Mouse (Mus musculus): ENCODE measurements around the gene Lhx5.

Gene Lhx5

GRCm38 (mm10) chr5:120431649-120432485 lies at the start of gene Lhx5:
Lhx5 (plus strand) TSS chr5:120431699.
- no peak for DNase-seq (ENCODE audit: low spot score in 2 of 2)

- no peak for DNase-seq (ENCODE audit: low spot score in 2 of 2)
Measured at GRCm38 (mm10) chr5:120386361-120386760, 45.1 kb upstream of the Lhx5 start.

GRCm38 (mm10) chr5:120388765-120389164 lies 42.7 kb upstream of the Lhx5 start:
- no peak for DNase-seq (ENCODE audit: low spot score in 2 of 2)

- DNase-seq (ENCODE audit: low spot score in 2 of 2), result no peak
Measured at GRCm38 (mm10) chr5:120389973-120390372, 41.5 kb upstream of the Lhx5 start.

- DNase-seq (ENCODE audit: low spot score in 2 of 2), result no peak
Measured at GRCm38 (mm10) chr5:120393871-120394667, 37.4 kb upstream of the Lhx5 start.

GRCm38 (mm10) chr5:120397988-120398387 lies 33.5 kb upstream of the Lhx5 start:
- no peak for DNase-seq (ENCODE audit: low spot score in 2 of 2)

GRCm38 (mm10) chr5:120404831-120405591 lies 26.5 kb upstream of the Lhx5 start:
- DNase-seq (ENCODE audit: low spot score in 2 of 2), result no peak

- DNase-seq (ENCODE audit: low spot score in 2 of 2), result no peak
Measured at GRCm38 (mm10) chr5:120408933-120409332, 22.6 kb upstream of the Lhx5 start.

- no peak for DNase-seq (ENCODE audit: low spot score in 2 of 2)
Measured at GRCm38 (mm10) chr5:120409385-120410378, 21.8 kb upstream of the Lhx5 start.

GRCm38 (mm10) chr5:120413436-120413835 lies 18.1 kb upstream of the Lhx5 start:
- DNase-seq (ENCODE audit: low spot score in 2 of 2), result no peak

- no peak for DNase-seq (ENCODE audit: low spot score in 2 of 2)
Measured at GRCm38 (mm10) chr5:120420106-120420505, 11.4 kb upstream of the Lhx5 start.

- peak; percentile 24 to 79 for DNase-seq (ENCODE audit: low spot score in 2 of 2)
Measured at GRCm38 (mm10) chr5:120424039-120424438, 7.5 kb upstream of the Lhx5 start.

- no peak for DNase-seq (ENCODE audit: low spot score in 2 of 2)
Measured at GRCm38 (mm10) chr5:120424657-120425056, 6.8 kb upstream of the Lhx5 start.

- DNase-seq (ENCODE audit: low spot score in 2 of 2), result no peak
Measured at GRCm38 (mm10) chr5:120425711-120426110, 5.8 kb upstream of the Lhx5 start.

GRCm38 (mm10) chr5:120426572-120426971 lies 4.9 kb upstream of the Lhx5 start:
- no peak for DNase-seq (ENCODE audit: low spot score in 2 of 2)

GRCm38 (mm10) chr5:120427451-120427938 lies 4.0 kb upstream of the Lhx5 start:
- DNase-seq (ENCODE audit: low spot score in 2 of 2), result no peak

- no peak for DNase-seq (ENCODE audit: low spot score in 2 of 2)
Measured at GRCm38 (mm10) chr5:120428189-120428838, 3.2 kb upstream of the Lhx5 start.

GRCm38 (mm10) chr5:120428990-120429389 lies 2.5 kb upstream of the Lhx5 start:
- DNase-seq (ENCODE audit: low spot score in 2 of 2), result no peak

- DNase-seq (ENCODE audit: low spot score in 2 of 2), result no peak
Measured at GRCm38 (mm10) chr5:120429692-120430091, 1.8 kb upstream of the Lhx5 start.

GRCm38 (mm10) chr5:120431001-120431583 lies 407 bp upstream of the Lhx5 start:
- DNase-seq (ENCODE audit: low spot score in 2 of 2), result no peak

Measured in thymus, postnatal 10 days (tissue).